Mouse (Mus musculus): ENCODE measurements around the gene Dync1h1. TPM values are rescaled to one million over a fixed set of nuclear protein-coding genes. Genes with fewer than 3 reads are reported as not detected.
A peak's percentile ranks its signal among the peaks of the same experiment; 100 is the strongest.

The Dync1h1 gene
- polyA plus RNA-seq, 1 experiment from 2014 or later = 8.3 TPM

GRCm38 (mm10) chr12:110661746-110662145 is 60.5 kb downstream of the Dync1h1 start:
- H3K4me2 ChIP-seq (ENCODE audit: low read depth, low read length) = no peak overlapping the region
- no peak for ATAC-seq
- H3K36me3 ChIP-seq (replicated peaks; ENCODE audit: insufficient read depth, low read length) = peaks cover 95% of the 10 kb centered on the region
- no peak overlapping the region for H3K4me3 ChIP-seq (ENCODE audit: low read depth, low read length)
- H3K4me1 ChIP-seq (ENCODE audit: insufficient read depth) = no peaks in the 10 kb centered on the region
- H3K27me3 ChIP-seq (ENCODE audit: insufficient read depth, low read length) = no peaks in the 10 kb centered on the region
- WGBS (ENCODE audit: insufficient replicate concordance) = 91% methylated on average over 14 of the region's 14 CpGs
- TF ChIP-seq EP300 (IDR thresholded peaks at IDR 0.05; ENCODE audit: low read depth) = no peak
- no peak for TF ChIP-seq CTCF (IDR thresholded peaks at IDR 0.05; ENCODE audit: low read depth)
- no peak overlapping the region for H3K9ac ChIP-seq (replicated peaks)
- H3K27ac ChIP-seq (ENCODE audit: low read depth) = no peak overlapping the region
- H3K9me3 ChIP-seq (ENCODE audit: low read length) = no peaks in the 10 kb centered on the region
- DNase-seq = no peak

- H3K4me2 ChIP-seq (ENCODE audit: low read depth, low read length) = no peak overlapping the region
- TF ChIP-seq EP300 (IDR thresholded peaks at IDR 0.05; ENCODE audit: low read depth) (no peak), CTCF (IDR thresholded peaks at IDR 0.05; ENCODE audit: low read depth) (no peak)
- no peaks in the 10 kb centered on the region for H3K9me3 ChIP-seq (ENCODE audit: low read length)
- WGBS (ENCODE audit: insufficient replicate concordance) = 85% methylated on average over 13 of the region's 13 CpGs
- no peak overlapping the region for H3K9ac ChIP-seq (replicated peaks)
- DNase-seq (no peak), ATAC-seq (no peak)
- H3K36me3 ChIP-seq (replicated peaks; ENCODE audit: insufficient read depth, low read length) = peaks cover 58% of the 10 kb centered on the region
- no peak overlapping the region for H3K4me3 ChIP-seq (ENCODE audit: low read depth, low read length)
- H3K27me3 ChIP-seq (ENCODE audit: insufficient read depth, low read length) = no peaks in the 10 kb centered on the region
- H3K27ac ChIP-seq (ENCODE audit: low read depth) = no peak overlapping the region
- H3K4me1 ChIP-seq (ENCODE audit: insufficient read depth) = no peaks in the 10 kb centered on the region
Measured at GRCm38 (mm10) chr12:110667466-110668077, 66.3 kb downstream of the Dync1h1 start.

DNA sequence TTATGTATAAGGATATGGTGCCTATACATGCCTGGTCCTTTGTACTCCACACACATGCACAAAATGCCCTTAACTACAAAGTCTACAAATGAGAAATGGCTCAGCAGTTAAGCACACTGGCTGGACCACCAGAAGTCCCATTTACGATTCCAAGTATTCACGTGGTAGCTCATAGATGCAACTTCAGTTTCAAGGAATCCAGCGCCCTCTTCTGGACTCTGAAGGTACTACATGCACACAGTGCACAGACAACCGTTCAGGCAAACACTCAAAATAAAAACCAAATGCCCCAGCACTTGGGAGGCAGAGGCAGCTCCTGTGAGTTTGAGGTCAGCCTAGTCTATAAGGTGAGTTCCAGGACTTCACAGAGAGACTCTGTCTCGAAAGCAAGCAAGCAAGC is 73.0 kb downstream of the Dync1h1 start:
- TF ChIP-seq CTCF (IDR thresholded peaks at IDR 0.05; ENCODE audit: low read depth) (peak; percentile 78), EP300 (IDR thresholded peaks at IDR 0.05; ENCODE audit: low read depth) (no peak)
- Histone ChIP-seq H3K27me3 (ENCODE audit: insufficient read depth, low read length) (no peaks in the 10 kb centered on the region), H3K9me3 (ENCODE audit: low read length) (no peaks in the 10 kb centered on the region), H3K4me3 (ENCODE audit: low read depth, low read length) (no peak overlapping the region), H3K9ac (replicated peaks) (no peak overlapping the region), H3K36me3 (replicated peaks; ENCODE audit: insufficient read depth, low read length) (no peaks in the 10 kb centered on the region), H3K4me1 (ENCODE audit: insufficient read depth) (no peaks in the 10 kb centered on the region), H3K27ac (ENCODE audit: low read depth) (no peak overlapping the region), H3K4me2 (ENCODE audit: low read depth, low read length) (no peak overlapping the region)
- DNase-seq = peak; percentile 61
- no peak for ATAC-seq
- WGBS (ENCODE audit: insufficient replicate concordance) = 53% methylated on average over 5 of the region's 5 CpGs

DNA sequence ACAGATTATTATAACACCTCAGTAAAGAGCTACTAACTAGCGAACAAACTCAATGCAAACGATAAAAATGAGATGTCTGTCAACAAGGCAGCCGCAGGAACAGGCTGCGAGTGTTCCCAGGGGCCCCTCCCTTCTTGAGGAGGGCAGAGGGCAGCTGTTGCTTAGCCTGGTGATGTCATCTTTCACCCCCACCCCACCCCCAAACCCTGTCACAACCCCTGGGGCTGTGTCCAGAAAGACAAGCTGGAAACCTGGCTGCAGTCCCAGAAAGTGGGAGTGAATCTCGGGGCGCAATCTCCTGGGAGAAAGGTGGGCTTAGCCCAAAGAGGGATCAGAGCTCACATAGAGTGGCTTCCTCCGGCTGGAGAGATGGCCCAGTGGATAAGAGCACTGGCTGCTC is 79.9 kb downstream of the Dync1h1 start:
- peak; percentile 19; the same call in 1 of the 2 replicates for ATAC-seq
- DNase-seq = no peak
- H3K4me3 ChIP-seq (ENCODE audit: low read depth, low read length) = no peak overlapping the region
- H3K4me1 ChIP-seq (ENCODE audit: insufficient read depth) = no peaks in the 10 kb centered on the region
- H3K36me3 ChIP-seq (replicated peaks; ENCODE audit: insufficient read depth, low read length) = no peaks in the 10 kb centered on the region
- H3K9me3 ChIP-seq (ENCODE audit: low read length) = no peaks in the 10 kb centered on the region
- no peak overlapping the region for H3K27ac ChIP-seq (ENCODE audit: low read depth)
- H3K4me2 ChIP-seq (ENCODE audit: low read depth, low read length) = no peak overlapping the region
- TF ChIP-seq CTCF (IDR thresholded peaks at IDR 0.05; ENCODE audit: low read depth) = no peak
- no peak for TF ChIP-seq EP300 (IDR thresholded peaks at IDR 0.05; ENCODE audit: low read depth)
- no peaks in the 10 kb centered on the region for H3K27me3 ChIP-seq (ENCODE audit: insufficient read depth, low read length)
- 43% methylated on average over 7 of the region's 7 CpGs for WGBS (ENCODE audit: insufficient replicate concordance)
- no peak overlapping the region for H3K9ac ChIP-seq (replicated peaks)

DNA sequence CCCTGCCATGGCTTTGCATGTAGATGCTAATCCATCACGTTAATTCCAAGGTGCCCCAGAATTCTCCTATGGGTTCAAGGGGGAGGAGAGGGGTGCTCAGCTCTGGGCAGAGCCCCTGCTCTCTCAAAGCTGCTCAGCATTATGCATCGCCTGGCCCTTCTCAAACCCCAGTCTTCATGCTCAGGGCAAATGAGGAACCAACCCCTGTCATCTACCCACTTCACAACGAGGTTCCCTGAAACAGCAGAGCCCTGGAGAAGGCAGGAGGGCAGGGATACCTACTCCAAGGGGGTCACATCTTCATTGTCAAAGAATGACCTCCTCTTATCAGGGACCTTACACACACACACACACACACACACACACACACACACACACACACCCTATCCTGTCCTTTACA is 80.6 kb downstream of the Dync1h1 start:
- Histone ChIP-seq H3K4me1 (ENCODE audit: insufficient read depth) (no peaks in the 10 kb centered on the region), H3K9ac (replicated peaks) (no peak overlapping the region), H3K27me3 (ENCODE audit: insufficient read depth, low read length) (no peaks in the 10 kb centered on the region), H3K4me3 (ENCODE audit: low read depth, low read length) (no peak overlapping the region), H3K9me3 (ENCODE audit: low read length) (no peaks in the 10 kb centered on the region), H3K36me3 (replicated peaks; ENCODE audit: insufficient read depth, low read length) (no peaks in the 10 kb centered on the region; the same call in 1 of the 2 replicates), H3K27ac (ENCODE audit: low read depth) (no peak overlapping the region), H3K4me2 (ENCODE audit: low read depth, low read length) (no peak overlapping the region)
- DNase-seq (no peak), ATAC-seq (no peak; the same call in 1 of the 2 replicates)
- TF ChIP-seq EP300 (IDR thresholded peaks at IDR 0.05; ENCODE audit: low read depth) (no peak), CTCF (IDR thresholded peaks at IDR 0.05; ENCODE audit: low read depth) (no peak)
- 29% methylated on average over 3 of the region's 3 CpGs for WGBS (ENCODE audit: insufficient replicate concordance)

DNA sequence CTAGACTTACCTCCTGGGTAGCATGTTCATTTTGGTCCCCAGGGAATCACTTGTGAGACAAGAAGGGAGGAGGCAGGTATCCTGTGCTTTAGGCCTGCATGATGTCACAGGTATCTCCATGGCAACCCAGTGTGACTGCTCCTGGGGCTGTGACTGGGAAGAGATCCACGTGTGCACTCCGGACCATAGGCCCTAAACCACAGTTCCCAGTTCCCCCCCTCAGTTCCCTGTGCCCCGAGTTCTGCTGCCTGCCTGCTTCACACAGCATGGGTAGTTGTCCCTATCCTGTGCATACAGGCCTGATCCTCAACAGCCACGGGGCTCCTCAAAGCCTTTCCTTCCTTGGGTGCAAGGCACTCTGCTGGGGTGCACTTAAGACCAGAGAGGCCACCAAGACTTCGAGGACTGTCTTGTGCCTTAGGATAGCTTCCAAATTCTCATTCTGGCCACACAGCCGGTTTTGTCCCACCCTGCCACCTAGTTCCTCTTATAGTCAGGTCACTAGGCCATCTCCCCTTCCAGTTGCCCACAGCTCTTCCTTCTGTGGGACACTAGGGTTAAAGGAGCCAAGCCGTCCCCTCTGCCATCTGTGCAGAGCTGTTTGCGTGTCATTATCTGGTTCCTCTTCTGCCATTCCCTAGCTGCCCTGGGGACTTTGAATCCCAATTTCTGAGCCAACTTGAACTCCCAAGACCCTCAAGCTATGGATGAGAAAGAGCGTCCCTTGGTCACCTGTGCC is 81.5 kb downstream of the Dync1h1 start, which contains the start of gene 1700001K19Rik:
Gene 1700001K19Rik (minus strand): TSS at position 59 of the 739 bp plus-strand sequence.
- Histone ChIP-seq H3K27me3 (ENCODE audit: insufficient read depth, low read length) (no peaks in the 10 kb centered on the region), H3K9me3 (ENCODE audit: low read length) (no peaks in the 10 kb centered on the region), H3K4me3 (ENCODE audit: low read depth, low read length) (no peak within 1 kb of the TSS), H3K4me2 (ENCODE audit: low read depth, low read length) (no peak within 1 kb of the TSS), H3K9ac (replicated peaks) (no peak within 1 kb of the TSS), H3K4me1 (ENCODE audit: insufficient read depth) (no peaks in the 10 kb centered on the region), H3K27ac (ENCODE audit: low read depth) (no peak within 1 kb of the TSS), H3K36me3 (replicated peaks; ENCODE audit: insufficient read depth, low read length) (no peaks in the 10 kb centered on the region; the same call in 1 of the 2 replicates)
- 53% methylated on average over 9 of the region's 9 CpGs for WGBS (ENCODE audit: insufficient replicate concordance)
- ATAC-seq = no peak
- no peak for DNase-seq
- no peak for TF ChIP-seq EP300 (IDR thresholded peaks at IDR 0.05; ENCODE audit: low read depth)
- no peak for TF ChIP-seq CTCF (IDR thresholded peaks at IDR 0.05; ENCODE audit: low read depth)

All from liver, postnatal 0 days (tissue).